Mouse (Mus musculus): ENCODE measurements around the gene Fam19a3. TPM values are rescaled to one million over a fixed set of nuclear protein-coding genes. Genes with fewer than 3 reads are reported as not detected.
A peak's percentile ranks its signal among the peaks of the same experiment; 100 is the strongest.
"Not testable (repeated sequence)": the region's sequence is repeated elsewhere in the genome, so short reads cannot be mapped to it uniquely, and the experiment has no call there.

Gene Fam19a3
- not detected in 2 replicates for polyA plus RNA-seq (2012; ENCODE audit: insufficient read depth, insufficient read length, low replicate concordance, missing spikeins)

DNA sequence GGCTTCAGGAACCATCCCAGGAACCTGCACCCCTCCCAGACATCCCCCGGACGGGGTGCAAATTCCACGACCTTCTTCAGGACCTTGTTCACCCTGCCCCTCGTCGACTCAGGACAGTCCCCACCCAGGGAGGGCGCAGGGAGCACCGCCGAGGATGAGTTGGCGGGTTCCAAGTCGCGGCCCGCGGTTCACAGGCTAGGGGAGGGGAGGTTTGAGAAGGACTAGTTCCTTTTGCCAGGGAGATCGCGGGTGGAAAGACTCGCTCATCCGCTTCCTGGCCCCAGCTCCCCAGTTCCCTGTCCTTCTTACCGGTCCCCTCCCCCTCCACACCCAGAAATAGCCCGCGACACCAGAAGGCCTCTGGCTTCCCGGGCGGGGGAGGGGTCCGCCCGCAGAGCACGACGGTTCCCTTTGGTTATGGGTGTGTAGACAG lies at the start of gene Fam19a3:
TSS of gene Fam19a3 (minus strand) at position 370 of the 433 bp plus-strand sequence.
- H3K4me1 ChIP-seq (ENCODE audit: control insufficient read depth, insufficient read depth, low read length): peaks cover 21% of the 10 kb centered on the region
- TF ChIP-seq CTCF (IDR thresholded peaks at IDR 0.05; ENCODE audit: insufficient read depth, low read depth, low read length): no peak
- no peak for TF ChIP-seq POLR2A (IDR thresholded peaks at IDR 0.05; ENCODE audit: insufficient read depth, low read depth, low read length)
- peak within 1 kb of the TSS; percentile 44 for H3K4me3 ChIP-seq (ENCODE audit: insufficient read depth, low read depth, low read length)
- 2% methylated on average over 26 of the region's 26 CpGs for whole genome bisulfite sequencing
- no peak within 1 kb of the TSS for H3K27ac ChIP-seq (ENCODE audit: insufficient read depth, low read depth, low read length)

DNA sequence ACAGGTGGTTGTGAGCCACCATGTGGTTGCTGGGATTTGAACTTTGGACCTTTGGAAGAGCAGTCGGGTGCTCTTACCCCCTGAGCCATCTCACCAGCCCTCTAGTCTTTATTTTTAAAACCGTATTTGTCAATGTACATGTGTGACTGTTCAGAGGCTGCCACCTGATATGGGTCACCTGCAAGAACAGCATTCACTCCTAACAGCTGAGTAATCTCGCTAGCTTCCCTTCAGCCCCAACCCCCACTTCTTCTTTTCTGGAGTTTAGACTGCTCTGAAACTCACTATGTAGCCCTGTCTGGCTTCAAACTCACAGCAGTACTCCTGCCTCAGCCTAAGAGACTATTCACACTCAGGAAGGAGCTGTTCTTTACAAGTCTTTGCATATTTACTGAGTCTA lies 40.8 kb upstream of the Fam19a3 start:
- Histone ChIP-seq H3K27ac (ENCODE audit: insufficient read depth, low read depth, low read length) (no peak overlapping the region), H3K4me1 (ENCODE audit: control insufficient read depth, insufficient read depth, low read length) (peaks cover 4% of the 10 kb centered on the region; the same call in 1 of the 2 replicates), H3K4me3 (ENCODE audit: insufficient read depth, low read depth, low read length) (no peak overlapping the region)
- TF ChIP-seq CTCF (IDR thresholded peaks at IDR 0.05; ENCODE audit: insufficient read depth, low read depth, low read length) (no peak), POLR2A (IDR thresholded peaks at IDR 0.05; ENCODE audit: insufficient read depth, low read depth, low read length) (no peak)
- 93% methylated on average over 3 of the region's 3 CpGs for WGBS

DNA sequence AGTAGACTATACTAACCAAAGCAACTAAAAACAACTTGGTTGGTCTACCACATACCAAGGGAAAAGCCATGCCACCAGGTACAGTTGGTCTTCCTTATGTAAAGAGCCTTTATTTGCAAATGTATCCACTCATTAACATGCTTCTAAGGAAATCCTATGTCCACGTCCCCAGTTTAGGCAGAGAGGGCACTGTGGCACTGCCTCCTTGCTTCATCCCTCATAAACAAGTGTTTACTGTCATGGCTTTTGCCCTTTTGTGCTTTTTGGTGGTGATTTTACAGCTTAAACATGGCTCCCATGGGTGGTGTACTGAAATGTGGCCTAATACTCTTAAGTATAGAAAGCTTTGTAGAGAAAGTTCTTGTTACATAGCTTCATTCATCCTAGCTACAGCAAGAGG lies 38.8 kb upstream of the Fam19a3 start:
- H3K27ac ChIP-seq (ENCODE audit: insufficient read depth, low read depth, low read length): no peak overlapping the region
- H3K4me3 ChIP-seq (ENCODE audit: insufficient read depth, low read depth, low read length): no peak overlapping the region
- no peak for TF ChIP-seq POLR2A (IDR thresholded peaks at IDR 0.05; ENCODE audit: insufficient read depth, low read depth, low read length)
- TF ChIP-seq CTCF (IDR thresholded peaks at IDR 0.05; ENCODE audit: insufficient read depth, low read depth, low read length): no peak
- WGBS: 46% methylated on average over 1 of the region's 1 CpGs
- H3K4me1 ChIP-seq (ENCODE audit: control insufficient read depth, insufficient read depth, low read length): peaks cover 4% of the 10 kb centered on the region; the same call in 1 of the 2 replicates

DNA sequence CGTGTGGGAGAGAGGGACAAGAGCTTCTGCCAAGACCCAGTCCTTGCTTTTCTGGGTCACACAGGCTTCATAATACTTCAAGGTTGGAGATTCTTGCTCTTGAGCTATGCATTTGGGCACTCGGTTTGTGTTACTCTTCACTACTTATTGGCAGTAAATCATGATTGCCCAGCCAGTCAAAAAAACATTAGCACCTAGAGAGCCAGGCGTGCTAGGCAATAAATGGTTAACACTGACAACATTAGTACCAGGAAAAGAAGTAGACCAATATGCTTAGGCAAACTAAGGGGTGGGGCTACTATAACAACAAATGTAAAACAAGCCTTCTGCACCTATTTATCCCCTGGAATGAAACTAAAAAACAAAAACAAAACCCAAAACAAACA lies 37.1 kb upstream of the Fam19a3 start:
- H3K4me3 ChIP-seq (ENCODE audit: insufficient read depth, low read depth, low read length): peak overlapping the region; percentile 84
- WGBS: 11% methylated on average over 3 of the region's 3 CpGs
- no peak for TF ChIP-seq CTCF (IDR thresholded peaks at IDR 0.05; ENCODE audit: insufficient read depth, low read depth, low read length)
- TF ChIP-seq POLR2A (IDR thresholded peaks at IDR 0.05; ENCODE audit: insufficient read depth, low read depth, low read length): no peak
- H3K27ac ChIP-seq (ENCODE audit: insufficient read depth, low read depth, low read length): no peak overlapping the region
- H3K4me1 ChIP-seq (ENCODE audit: control insufficient read depth, insufficient read depth, low read length): peaks cover 4% of the 10 kb centered on the region; the same call in 1 of the 2 replicates

DNA sequence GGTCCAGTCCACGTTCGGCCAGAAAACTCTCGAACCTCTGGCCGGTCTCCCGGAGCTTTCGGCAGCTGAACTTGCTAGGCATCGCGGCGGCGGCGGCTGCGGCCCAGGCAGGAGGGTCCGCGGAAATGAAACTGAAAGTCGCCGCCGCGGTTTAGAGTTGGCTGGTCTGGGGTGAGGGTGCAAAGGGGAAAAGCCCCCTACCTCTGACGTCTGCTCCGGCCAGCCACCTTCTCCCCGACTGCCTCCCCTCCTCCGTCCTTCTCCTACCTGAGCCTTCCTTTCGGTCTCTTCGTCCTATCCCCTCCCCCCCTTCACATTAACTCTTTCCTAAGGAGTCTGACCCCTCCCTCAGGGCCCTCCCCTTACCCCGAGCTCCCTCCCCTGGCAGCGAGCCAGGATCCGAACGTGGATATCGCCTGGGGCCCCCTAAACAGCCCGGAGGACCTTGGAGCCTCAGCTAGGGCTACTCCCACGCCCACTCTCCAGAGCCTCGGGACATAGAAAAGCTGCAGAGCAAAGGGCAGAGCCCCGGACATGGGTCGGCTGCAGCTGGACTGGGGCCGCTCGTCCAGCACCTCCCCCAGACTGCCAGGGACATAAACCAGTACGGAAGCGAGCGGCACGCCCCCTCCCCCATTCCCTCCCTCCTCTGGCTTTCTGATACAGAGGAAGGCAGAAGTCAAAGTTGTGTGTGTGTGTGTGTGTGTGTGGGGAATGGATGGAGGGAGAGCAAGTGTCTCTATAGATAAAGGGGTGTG lies 36.5 kb upstream of the Fam19a3 start, which contains the start of gene Mov10:
TSS of gene Mov10 (minus strand) at position 573 of the 758 bp plus-strand sequence.
- TF ChIP-seq POLR2A (IDR thresholded peaks at IDR 0.05; ENCODE audit: insufficient read depth, low read depth, low read length) (no peak), CTCF (IDR thresholded peaks at IDR 0.05; ENCODE audit: insufficient read depth, low read depth, low read length) (no peak)
- under 1% methylated on average over 40 of the region's 40 CpGs for WGBS

DNA sequence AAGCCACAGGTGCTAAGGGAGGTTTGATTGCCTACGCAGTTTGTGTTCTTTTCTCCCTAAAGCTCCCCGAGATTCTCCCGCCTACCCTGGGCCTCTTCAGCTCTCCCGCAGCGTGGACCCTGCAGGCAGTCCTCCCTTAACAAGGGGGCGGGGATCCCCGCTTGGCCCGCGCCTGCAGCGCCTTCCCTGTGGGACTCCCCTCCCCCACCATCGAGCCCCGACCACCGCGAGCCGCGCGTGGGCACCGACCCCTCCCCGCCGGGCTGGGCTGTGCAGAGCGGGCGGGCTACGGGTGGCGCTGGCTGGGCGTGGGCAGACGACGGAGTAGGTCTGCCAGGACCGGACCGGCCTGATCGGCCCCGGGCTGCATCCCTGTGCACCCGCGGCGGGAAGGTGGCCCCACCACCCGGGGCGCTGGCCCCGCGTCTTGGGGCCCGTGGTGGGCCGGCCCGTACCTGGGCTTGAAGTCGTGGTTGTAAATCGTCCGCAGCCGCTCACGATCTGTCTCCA lies 35.9 kb upstream of the Fam19a3 start:
- TF ChIP-seq CTCF (IDR thresholded peaks at IDR 0.05; ENCODE audit: insufficient read depth, low read depth, low read length): no peak
- no peak overlapping the region for H3K27ac ChIP-seq (ENCODE audit: insufficient read depth, low read depth, low read length)
- peaks cover 4% of the 10 kb centered on the region; the same call in 1 of the 2 replicates for H3K4me1 ChIP-seq (ENCODE audit: control insufficient read depth, insufficient read depth, low read length)
- H3K4me3 ChIP-seq (ENCODE audit: insufficient read depth, low read depth, low read length): peak overlapping the region; percentile 84
- under 1% methylated on average over 43 of the region's 46 CpGs for WGBS

More for the DNA sequence above, 36.5 kb upstream of the Fam19a3 start, which contains the start of gene Mov10:
- H3K27ac ChIP-seq (ENCODE audit: insufficient read depth, low read depth, low read length): peak within 1 kb of the TSS; percentile 42; the same call in 1 of the 2 replicates
- H3K4me1 ChIP-seq (ENCODE audit: control insufficient read depth, insufficient read depth, low read length): peaks cover 4% of the 10 kb centered on the region; the same call in 1 of the 2 replicates
- peak within 1 kb of the TSS; percentile 84 for H3K4me3 ChIP-seq (ENCODE audit: insufficient read depth, low read depth, low read length)

DNA sequence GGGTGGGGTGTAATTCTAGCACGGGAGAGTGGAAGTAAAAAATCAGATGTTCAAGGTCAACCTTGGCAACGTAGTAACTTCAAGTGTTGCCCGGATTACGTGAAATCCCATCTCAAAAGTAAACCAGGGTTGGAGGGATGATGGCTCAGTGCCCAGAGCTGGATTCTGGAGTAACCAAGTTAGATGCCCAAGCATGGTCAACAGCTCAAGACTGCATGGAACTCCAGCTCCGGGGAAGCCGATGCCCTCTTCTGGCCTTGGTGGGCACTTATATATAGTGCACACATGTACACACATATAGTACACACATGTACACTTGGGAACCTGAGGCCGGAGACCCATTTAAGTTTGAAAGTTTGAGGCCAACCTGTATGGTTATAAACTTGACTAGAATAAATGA lies 34.5 kb upstream of the Fam19a3 start:
- WGBS: 96% methylated on average over 7 of the region's 7 CpGs
- H3K4me3 ChIP-seq (ENCODE audit: insufficient read depth, low read depth, low read length): no peak overlapping the region

DNA sequence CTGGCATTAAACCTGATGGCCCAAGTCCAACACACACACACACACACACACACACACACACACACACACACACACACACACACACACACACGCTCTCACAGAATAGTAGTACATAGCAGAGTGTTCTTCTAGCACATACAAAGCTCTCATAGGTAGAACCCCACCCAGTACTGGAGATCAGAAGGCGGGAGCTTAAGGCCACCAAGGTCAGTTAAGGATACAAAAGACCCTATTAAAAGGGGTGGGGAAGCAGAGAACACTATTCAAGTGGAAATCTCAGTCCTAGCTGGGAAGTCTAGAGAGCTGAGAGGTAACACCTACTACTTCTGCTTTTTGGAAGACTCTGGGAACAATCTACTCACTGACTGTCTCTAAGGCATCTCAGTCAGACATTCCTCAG lies 33.7 kb upstream of the Fam19a3 start:
- H3K4me3 ChIP-seq (ENCODE audit: insufficient read depth, low read depth, low read length): no peak overlapping the region
- no peak for TF ChIP-seq POLR2A (IDR thresholded peaks at IDR 0.05; ENCODE audit: insufficient read depth, low read depth, low read length)
- TF ChIP-seq CTCF (IDR thresholded peaks at IDR 0.05; ENCODE audit: insufficient read depth, low read depth, low read length): no peak
- peaks cover 4% of the 10 kb centered on the region; the same call in 1 of the 2 replicates for H3K4me1 ChIP-seq (ENCODE audit: control insufficient read depth, insufficient read depth, low read length)
- 98% methylated on average over 2 of the region's 2 CpGs for WGBS
- H3K27ac ChIP-seq (ENCODE audit: insufficient read depth, low read depth, low read length): no peak overlapping the region

More for the DNA sequence above, 34.5 kb upstream of the Fam19a3 start:
- no peak overlapping the region for H3K27ac ChIP-seq (ENCODE audit: insufficient read depth, low read depth, low read length)
- TF ChIP-seq CTCF (IDR thresholded peaks at IDR 0.05; ENCODE audit: insufficient read depth, low read depth, low read length): no peak
- TF ChIP-seq POLR2A (IDR thresholded peaks at IDR 0.05; ENCODE audit: insufficient read depth, low read depth, low read length): no peak
- H3K4me1 ChIP-seq (ENCODE audit: control insufficient read depth, insufficient read depth, low read length): peaks cover 4% of the 10 kb centered on the region; the same call in 1 of the 2 replicates

DNA sequence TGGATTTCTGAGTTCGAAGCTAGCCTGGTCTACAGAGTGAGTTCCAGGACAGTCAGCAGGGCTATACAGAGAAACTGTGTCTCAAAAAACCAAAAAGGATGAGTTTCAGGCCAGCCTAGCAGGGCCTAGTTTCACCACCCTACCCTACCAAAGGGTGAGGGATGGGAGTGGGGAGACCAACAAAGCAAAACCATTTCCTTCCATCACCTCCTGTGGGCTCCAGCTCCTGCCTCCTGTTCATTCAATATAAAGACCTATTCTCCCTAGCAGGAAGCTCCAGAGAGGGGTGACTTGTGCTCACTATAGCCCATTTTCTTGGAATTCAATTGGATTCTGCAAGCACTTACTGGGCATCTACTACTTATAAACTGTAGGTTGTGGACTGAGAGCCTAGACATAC lies 33.1 kb upstream of the Fam19a3 start:
- TF ChIP-seq CTCF (IDR thresholded peaks at IDR 0.05; ENCODE audit: insufficient read depth, low read depth, low read length): no peak
- no peak overlapping the region for H3K4me3 ChIP-seq (ENCODE audit: insufficient read depth, low read depth, low read length)
- WGBS: 89% methylated on average over 1 of the region's 1 CpGs
- H3K4me1 ChIP-seq (ENCODE audit: control insufficient read depth, insufficient read depth, low read length): peaks cover 4% of the 10 kb centered on the region; the same call in 1 of the 2 replicates
- no peak overlapping the region for H3K27ac ChIP-seq (ENCODE audit: insufficient read depth, low read depth, low read length)

DNA sequence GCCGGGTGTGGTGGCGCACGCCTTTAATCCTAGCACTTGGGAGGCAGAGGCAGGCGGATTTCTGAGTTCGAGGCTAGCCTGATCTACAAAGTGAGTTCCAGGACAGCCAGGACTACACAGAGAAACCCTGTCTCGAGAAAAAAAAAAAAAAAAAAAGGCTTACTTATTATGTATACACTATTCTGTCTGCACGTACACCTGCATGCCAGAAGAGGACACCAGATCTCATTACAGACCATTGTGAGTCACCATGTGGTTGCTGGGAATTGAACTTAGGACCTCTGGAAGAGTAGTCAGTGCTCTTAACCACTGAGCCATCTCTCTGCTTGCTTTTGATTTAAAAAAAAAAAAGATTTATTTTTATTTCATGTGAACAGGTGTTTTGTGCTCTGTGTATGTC lies 31.6 kb upstream of the Fam19a3 start:
- H3K4me1 ChIP-seq (ENCODE audit: control insufficient read depth, insufficient read depth, low read length): not testable (repeated sequence)
- WGBS: 97% methylated on average over 7 of the region's 7 CpGs

More for the DNA sequence above, 31.6 kb upstream of the Fam19a3 start:
- H3K4me3 ChIP-seq (ENCODE audit: insufficient read depth, low read depth, low read length); H3K27ac ChIP-seq (ENCODE audit: insufficient read depth, low read depth, low read length): not testable (repeated sequence)
